Mouse (Mus musculus): ENCODE measurements around the gene Isca2.

DNA sequence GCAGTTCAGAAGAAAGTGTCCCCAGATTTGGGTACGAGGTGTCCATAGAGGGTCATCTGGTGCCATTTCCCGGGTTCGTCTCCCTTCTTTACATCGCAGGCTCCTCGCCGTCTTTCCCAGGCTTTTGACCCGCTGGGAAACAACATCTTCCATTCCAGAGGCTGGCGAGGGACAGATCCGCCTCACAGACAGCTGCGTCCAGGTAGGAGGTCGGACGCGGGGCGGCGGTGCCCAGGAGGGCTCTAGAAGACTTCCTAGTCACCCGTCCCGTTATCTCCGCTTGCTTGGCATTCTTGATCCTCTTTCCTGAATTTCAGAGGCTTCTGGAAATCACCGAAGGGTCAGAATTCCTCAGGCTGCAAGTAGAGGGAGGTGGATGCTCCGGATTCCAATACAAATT lies 425 bp downstream of the Isca2 start:
- no peak for TF ChIP-seq CTCF (conservative IDR thresholded peaks at IDR 0.05; ENCODE audit: low read length)
- TF ChIP-seq NANOG (IDR thresholded peaks at IDR 0.05; ENCODE audit: borderline replicate concordance, low read length) = no peak

Data from E14TG2a.4 (cell line).